Mouse (Mus musculus) Patski (cell line): ENCODE data around the gene Apoa2. TPM values are rescaled to one million over a fixed set of nuclear protein-coding genes. Genes with fewer than 3 reads are reported as not detected.
A peak's percentile ranks its signal among the peaks of the same experiment; 100 is the strongest.

ENCODE experiments used
- ATAC-seq: fragments of 100-300 bp; one replicate; pipeline ENCODE4 v1.8.0; 2021
- CTCF ChIA-PET: fragments of 350-600 bp; sonication (Branson Sonifier 250); formaldehyde crosslinking; loops from one replicate; lab custom pipeline; 2022; ENCODE audit warnings: inconsistent platforms; lab: Charles Lee
- POLR2A ChIA-PET: fragments of 350-600 bp; sonication (Branson Sonifier 250); formaldehyde crosslinking; loops from one replicate; lab custom pipeline; 2022; ENCODE audit warnings: antibody characterized with exemption, inconsistent platforms; lab: Charles Lee
- DNase-seq: peaks from one replicate; pipeline ENCODE4 v3.0.0-alpha.2; 2011; ENCODE audit warnings: low read depth, low spot score
- H3K27me3 ChIP-seq: fragments of 371-371 bp; one replicate; pipeline ENCODE4 v1.5.1; 2021
- CTCF ChIP-seq: fragments of 100-300 bp; IDR thresholded peaks from one replicate; pipeline ENCODE4 v1.5.1; 2021
- in situ Hi-C: fragments of 300-500 bp; cut with MboI; formaldehyde crosslinking; loops from 3 replicates; pipeline ENCODE4 v1.11.1; 2018; ENCODE audit warnings: low pct_unique_long_range_greater_than_20kb, mixed read lengths
- polyA plus RNA-seq: library from polyadenylated mRNA; unstranded; gene quantifications from one replicate; pipeline ENCODE4 v1.2.3, GENCODE M21; 2021

Gene Apoa2
- polyA plus RNA-seq, 1 experiment from 2014 or later = not detected

GRCm38 (mm10) chr1:171190832-171191231 is 34.0 kb upstream of the Apoa2 start:
- POLR2A ChIA-PET = interaction anchor here (0.7 kb wide), 1 partner anchor 79 kb away, joined by 5 read pairs; the partner anchor contains the start of gene B4galt3
- no peak for ATAC-seq
- no peak for DNase-seq

DNA sequence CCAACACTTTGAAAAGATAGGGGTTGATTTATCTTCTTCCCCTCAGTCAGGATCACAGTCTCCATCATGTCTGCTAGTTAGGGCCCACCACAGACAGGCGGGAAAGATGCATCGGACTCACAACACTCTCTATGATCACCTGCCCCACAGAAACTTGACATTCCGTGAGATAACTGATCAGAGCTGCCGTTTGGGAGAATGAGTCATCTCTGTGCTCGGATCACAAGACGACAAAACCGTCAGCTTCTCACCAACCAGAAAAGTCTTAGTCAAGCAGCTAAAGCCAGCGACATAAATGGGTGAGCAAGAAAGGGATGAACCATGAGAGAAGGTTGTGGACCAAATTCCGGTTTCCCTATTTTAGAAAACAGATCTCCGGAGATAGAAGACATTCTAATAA is 32.6 kb upstream of the Apoa2 start:
- in situ Hi-C loops = no loop called here
- ChIA-PET POLR2A (interaction anchor here (0.6 kb wide), 1 partner anchor 80 kb away, joined by 5 read pairs; no protein-coding TSS in a partner anchor), CTCF (interaction anchor here (0.9 to 9.7 kb wide), 9 partner anchors 9 to 73 kb away, joined by 3 to 97 read pairs (median 6); partner anchors contain the start of gene Nr1i3)
- no peak for DNase-seq
- ATAC-seq = no peak
- no peak for TF ChIP-seq CTCF
- no peaks in the 10 kb centered on the region for H3K27me3 ChIP-seq

More at GRCm38 (mm10) chr1:171190832-171191231, 34.0 kb upstream of the Apoa2 start:
- no peaks in the 10 kb centered on the region for H3K27me3 ChIP-seq
- in situ Hi-C loops = no loop called here
- TF ChIP-seq CTCF = no peak
- CTCF ChIA-PET = interaction anchor here (1.5 to 1.8 kb wide), 3 partner anchors 15 to 30 kb away, joined by 3 to 6 read pairs (median 6); no protein-coding TSS in a partner anchor

DNA sequence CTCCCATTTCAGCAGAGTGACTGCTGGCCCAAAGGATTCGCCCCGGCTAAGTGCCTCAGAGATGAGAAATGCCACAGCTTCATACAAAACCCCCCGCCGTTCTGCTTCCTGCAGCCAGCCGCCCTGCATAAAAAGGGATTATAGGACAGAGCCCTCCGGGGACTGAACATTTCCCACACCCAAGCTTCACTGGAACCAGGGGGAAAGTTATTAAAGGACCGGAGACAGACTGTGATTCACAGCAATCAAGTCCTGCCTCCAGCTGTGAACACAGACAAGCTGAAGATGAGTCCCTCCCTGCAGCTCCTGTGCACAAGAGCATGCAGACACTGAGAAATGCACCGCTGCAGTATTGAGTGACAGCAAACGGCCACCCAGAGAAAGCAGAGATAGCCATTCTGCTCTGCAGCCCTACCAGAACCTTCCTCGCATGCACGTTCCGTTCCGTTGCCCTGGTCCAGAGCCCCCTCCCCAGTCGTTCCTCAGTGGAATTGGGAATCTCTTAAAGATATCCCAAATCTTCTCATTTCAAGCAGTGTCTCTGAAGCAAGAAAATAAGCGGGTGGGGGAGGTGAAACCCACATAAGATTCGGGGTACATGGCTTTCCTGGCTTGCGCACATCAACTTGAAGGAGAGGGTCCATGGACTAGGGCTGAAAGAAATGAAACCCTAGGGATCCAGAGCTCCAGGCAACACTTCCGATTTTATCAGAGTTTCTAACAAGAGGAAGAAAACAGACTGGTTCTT is 31.6 kb upstream of the Apoa2 start:
- POLR2A ChIA-PET = no interaction called here
- in situ Hi-C loops = no loop called here
- DNase-seq (peak; percentile 94), ATAC-seq (peak; percentile 74)
- no peaks in the 10 kb centered on the region for H3K27me3 ChIP-seq
- CTCF ChIA-PET = interaction anchor here (0.9 to 9.7 kb wide), 7 partner anchors 8 to 40 kb away, joined by 3 to 97 read pairs (median 6); partner anchors contain the start of gene Nr1i3
- TF ChIP-seq CTCF = no peak

GRCm38 (mm10) chr1:171193911-171194830 is 30.7 kb upstream of the Apoa2 start:
- in situ Hi-C loops = no loop called here
- no peaks in the 10 kb centered on the region for H3K27me3 ChIP-seq
- TF ChIP-seq CTCF = no peak
- ChIA-PET CTCF (interaction anchor here (1.0 to 9.7 kb wide), 6 partner anchors 11 to 28 kb away, joined by 3 to 97 read pairs (median 3); partner anchors contain the start of genes Nr1i3 and Tomm40l), POLR2A (no interaction called here)
- DNase-seq (no peak), ATAC-seq (no peak)

GRCm38 (mm10) chr1:171195046-171195822 is 29.6 kb upstream of the Apoa2 start:
- ATAC-seq (no peak), DNase-seq (no peak)
- H3K27me3 ChIP-seq = no peaks in the 10 kb centered on the region
- POLR2A ChIA-PET = no interaction called here
- CTCF ChIA-PET = interaction anchor here (1.0 to 9.7 kb wide), 5 partner anchors 14 to 27 kb away, joined by 3 to 97 read pairs (median 3); partner anchors contain the start of genes Nr1i3 and Tomm40l
- in situ Hi-C loops = no loop called here
- no peak for TF ChIP-seq CTCF

DNA sequence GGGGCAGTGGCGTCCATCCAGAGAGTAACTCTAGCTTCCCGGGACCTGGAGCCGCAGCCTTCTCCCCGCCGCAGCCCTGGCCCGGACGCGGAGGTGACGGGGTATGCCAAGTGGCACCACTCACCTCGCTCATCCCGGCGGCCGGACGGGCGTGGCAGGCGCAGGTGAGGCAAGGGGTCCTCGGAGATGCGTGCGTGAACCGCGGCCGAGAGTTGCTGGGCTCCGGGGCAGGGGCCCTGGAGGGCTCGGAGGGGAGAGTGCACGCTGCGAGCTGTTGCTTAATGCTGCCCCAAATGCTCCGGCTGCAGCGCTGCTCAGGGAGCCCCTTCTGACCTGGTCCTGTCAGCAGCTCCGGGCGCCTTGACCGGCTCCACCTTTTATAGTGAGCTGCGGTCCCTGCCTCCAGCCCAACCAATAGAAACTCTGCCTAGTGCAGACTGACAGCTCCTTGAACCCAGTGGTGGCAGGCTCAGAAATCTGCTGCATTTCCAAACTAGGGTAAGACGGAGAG is 28.9 kb upstream of the Apoa2 start, which contains the start of gene Pcp4l1:
Pcp4l1 (minus strand) TSS at position 382 of the 511 bp plus-strand sequence.
- ATAC-seq = no peak
- POLR2A ChIA-PET = no interaction called here
- in situ Hi-C loops = no loop called here
- no peak for TF ChIP-seq CTCF
- CTCF ChIA-PET = interaction anchor here (1.5 to 9.7 kb wide), 4 partner anchors 12 to 32 kb away, joined by 3 to 97 read pairs (median 4); partner anchors contain the start of gene Nr1i3
- no peaks in the 10 kb centered on the region for H3K27me3 ChIP-seq
- no peak for DNase-seq

DNA sequence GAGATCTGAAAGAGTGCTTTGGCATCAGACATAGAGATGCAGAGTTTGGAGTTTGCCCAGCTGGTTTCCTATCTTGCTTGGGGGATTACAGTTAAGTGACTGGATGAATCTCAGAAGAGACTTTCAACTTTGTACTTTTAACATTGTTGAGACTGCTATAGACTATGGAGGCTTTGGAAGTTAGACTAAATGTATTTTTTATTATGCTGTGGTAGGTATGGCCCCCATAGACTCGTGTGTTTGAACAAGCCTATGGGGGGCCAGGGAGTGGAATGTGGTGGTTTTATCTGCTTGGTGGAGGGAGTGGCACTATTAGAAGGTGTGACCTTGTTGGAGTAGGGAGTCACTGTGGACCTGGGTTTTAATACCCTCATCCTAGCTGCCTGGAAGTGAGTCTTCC is 25.3 kb upstream of the Apoa2 start:
- POLR2A ChIA-PET = no interaction called here
- CTCF ChIA-PET = interaction anchor here (1.4 to 9.7 kb wide), 2 partner anchors 9 to 10 kb away, joined by 3 to 97 read pairs; partner anchors contain the start of gene Nr1i3
- DNase-seq = no peak
- no peaks in the 10 kb centered on the region for H3K27me3 ChIP-seq
- TF ChIP-seq CTCF = no peak
- in situ Hi-C loops = no loop called here
- ATAC-seq = no peak

- CTCF ChIA-PET = interaction anchor here (1.3 to 9.7 kb wide), 2 partner anchors 8 kb away, joined by 3 to 97 read pairs; partner anchors contain the start of gene Nr1i3
- in situ Hi-C loops = no loop called here
- no peak for TF ChIP-seq CTCF
- ATAC-seq (no peak), DNase-seq (no peak)
- no peaks in the 10 kb centered on the region for H3K27me3 ChIP-seq
- POLR2A ChIA-PET = no interaction called here
These were observed 24.1 kb upstream of the Apoa2 start for GRCm38 (mm10) chr1:171200769-171201168.
